Mouse (Mus musculus): ENCODE data around the gene Hivep1. TPM values are rescaled to one million over a fixed set of nuclear protein-coding genes. Genes with fewer than 3 reads are reported as not detected.
A peak's percentile ranks its signal among the peaks of the same experiment; 100 is the strongest.

The Hivep1 gene
- polyA plus RNA-seq (2015; fragmentation: Nextera tagmentation; extraction: Ambion mirVana) = 8.4 and 10.0 TPM in 2 replicates

GRCm38 (mm10) chr13:42051961-42052695 lies at the start of gene Hivep1:
Gene Hivep1, plus strand, starts transcription at chr13:42052021.
- H3K9ac ChIP-seq (replicated peaks; ENCODE audit: low read length) = peak within 1 kb of the TSS; percentile 92
- ATAC-seq (ENCODE audit: low FRiP score, low TSS enrichment) = peak; percentile 36
- no peaks in the 10 kb centered on the region for H3K9me3 ChIP-seq (ENCODE audit: low read length)
- peak within 1 kb of the TSS; percentile 99 for H3K27ac ChIP-seq (ENCODE audit: low read length)
- peaks cover 20% of the 10 kb centered on the region for H3K36me3 ChIP-seq (ENCODE audit: insufficient read depth, low read length)
- H3K4me1 ChIP-seq (ENCODE audit: insufficient read depth, low read length) = peaks cover 26% of the 10 kb centered on the region
- no peaks in the 10 kb centered on the region for H3K27me3 ChIP-seq (ENCODE audit: insufficient read depth, low read length)
- under 1% methylated on average over 71 of the region's 100 CpGs for WGBS
- H3K4me3 ChIP-seq (ENCODE audit: low read length) = peak within 1 kb of the TSS; percentile 94
- peak within 1 kb of the TSS; percentile 76 for H3K4me2 ChIP-seq (replicated peaks; ENCODE audit: low read depth, low read length)

DNA sequence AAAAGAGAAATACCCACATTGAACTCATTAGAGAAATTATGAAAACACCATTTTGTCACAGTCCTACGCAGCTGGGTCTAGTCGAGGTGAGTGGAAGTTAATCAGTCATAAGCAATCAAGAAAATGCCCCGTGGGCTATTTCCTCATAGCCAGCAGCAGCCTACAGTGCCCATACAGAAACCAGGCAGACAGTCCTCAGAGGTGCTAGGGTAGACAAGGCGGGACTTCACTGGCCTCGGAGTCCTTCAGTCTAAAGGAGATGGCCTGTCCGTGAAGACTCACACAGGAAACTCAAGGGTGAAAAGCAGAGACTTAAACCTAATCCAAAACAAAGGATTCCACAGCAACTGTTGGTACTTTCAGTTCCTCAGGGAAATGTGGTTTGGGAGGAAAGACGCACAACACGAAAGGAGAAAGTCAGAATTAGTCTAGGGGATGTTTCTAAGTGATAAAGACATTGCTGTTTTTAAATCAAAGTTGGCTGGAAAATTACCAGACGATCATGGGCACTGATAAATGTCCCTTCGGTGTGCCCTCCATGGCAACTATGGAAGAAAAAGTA lies 36.3 kb upstream of the Hivep1 start:
- no peak overlapping the region for H3K27ac ChIP-seq (ENCODE audit: low read length)
- H3K4me1 ChIP-seq (ENCODE audit: insufficient read depth, low read length) = no peaks in the 10 kb centered on the region
- H3K9ac ChIP-seq (replicated peaks; ENCODE audit: low read length) = no peak overlapping the region
- H3K4me3 ChIP-seq (ENCODE audit: low read length) = no peak overlapping the region
- no peak for ATAC-seq (ENCODE audit: low FRiP score, low TSS enrichment)
- no peaks in the 10 kb centered on the region for H3K36me3 ChIP-seq (ENCODE audit: insufficient read depth, low read length)
- no peaks in the 10 kb centered on the region for H3K27me3 ChIP-seq (ENCODE audit: insufficient read depth, low read length)
- 74% methylated on average over 10 of the region's 10 CpGs for WGBS
- H3K9me3 ChIP-seq (ENCODE audit: low read length) = no peaks in the 10 kb centered on the region
- no peak overlapping the region for H3K4me2 ChIP-seq (replicated peaks; ENCODE audit: low read depth, low read length)

GRCm38 (mm10) chr13:42016218-42016617 lies 35.6 kb upstream of the Hivep1 start:
- 91% methylated on average over 5 of the region's 5 CpGs for WGBS
- Histone ChIP-seq H3K27me3 (ENCODE audit: insufficient read depth, low read length) (no peaks in the 10 kb centered on the region), H3K9me3 (ENCODE audit: low read length) (no peaks in the 10 kb centered on the region), H3K4me1 (ENCODE audit: insufficient read depth, low read length) (no peaks in the 10 kb centered on the region), H3K27ac (ENCODE audit: low read length) (no peak overlapping the region), H3K9ac (replicated peaks; ENCODE audit: low read length) (no peak overlapping the region), H3K4me2 (replicated peaks; ENCODE audit: low read depth, low read length) (no peak overlapping the region), H3K4me3 (ENCODE audit: low read length) (no peak overlapping the region), H3K36me3 (ENCODE audit: insufficient read depth, low read length) (no peaks in the 10 kb centered on the region)
- ATAC-seq (ENCODE audit: low FRiP score, low TSS enrichment) = no peak

GRCm38 (mm10) chr13:42018356-42018755 lies 33.5 kb upstream of the Hivep1 start:
- Histone ChIP-seq H3K27ac (ENCODE audit: low read length) (no peak overlapping the region), H3K4me1 (ENCODE audit: insufficient read depth, low read length) (no peaks in the 10 kb centered on the region), H3K4me3 (ENCODE audit: low read length) (no peak overlapping the region), H3K9me3 (ENCODE audit: low read length) (no peaks in the 10 kb centered on the region), H3K4me2 (replicated peaks; ENCODE audit: low read depth, low read length) (no peak overlapping the region), H3K27me3 (ENCODE audit: insufficient read depth, low read length) (no peaks in the 10 kb centered on the region), H3K36me3 (ENCODE audit: insufficient read depth, low read length) (no peaks in the 10 kb centered on the region), H3K9ac (replicated peaks; ENCODE audit: low read length) (no peak overlapping the region)
- ATAC-seq (ENCODE audit: low FRiP score, low TSS enrichment) = no peak
- 69% methylated on average over 2 of the region's 2 CpGs for WGBS

DNA sequence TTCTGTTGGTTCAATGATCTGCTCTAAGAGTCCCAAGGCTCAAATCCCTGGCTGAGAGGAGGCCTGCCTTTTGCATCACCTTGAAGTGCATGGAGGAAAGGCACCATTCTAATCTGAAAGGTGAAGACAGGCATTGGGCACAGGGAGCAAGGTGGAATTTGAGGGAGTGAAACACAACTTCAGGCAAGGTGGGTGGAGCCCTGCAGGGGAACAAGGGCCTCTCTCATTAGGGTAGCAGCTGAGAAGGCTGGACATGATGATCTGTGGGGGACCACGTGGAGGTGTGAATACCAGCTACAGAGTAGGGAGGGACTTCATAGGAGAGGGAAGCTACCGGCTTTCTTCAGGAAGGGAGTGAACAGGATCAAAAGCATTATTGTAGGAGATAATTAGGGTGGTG lies 10.6 kb upstream of the Hivep1 start:
- H3K36me3 ChIP-seq (ENCODE audit: insufficient read depth, low read length) = no peaks in the 10 kb centered on the region
- ATAC-seq (ENCODE audit: low FRiP score, low TSS enrichment) = no peak
- 9% methylated on average over 2 of the region's 2 CpGs for WGBS
- H3K4me1 ChIP-seq (ENCODE audit: insufficient read depth, low read length) = no peaks in the 10 kb centered on the region
- no peak overlapping the region for H3K4me3 ChIP-seq (ENCODE audit: low read length)
- H3K27me3 ChIP-seq (ENCODE audit: insufficient read depth, low read length) = no peaks in the 10 kb centered on the region
- no peak overlapping the region for H3K27ac ChIP-seq (ENCODE audit: low read length)
- no peaks in the 10 kb centered on the region for H3K9me3 ChIP-seq (ENCODE audit: low read length)
- no peak overlapping the region for H3K4me2 ChIP-seq (replicated peaks; ENCODE audit: low read depth, low read length)
- no peak overlapping the region for H3K9ac ChIP-seq (replicated peaks; ENCODE audit: low read length)

GRCm38 (mm10) chr13:42043431-42043830 lies 8.4 kb upstream of the Hivep1 start:
- H3K27me3 ChIP-seq (ENCODE audit: insufficient read depth, low read length) = no peaks in the 10 kb centered on the region
- no peak overlapping the region for H3K4me2 ChIP-seq (replicated peaks; ENCODE audit: low read depth, low read length)
- H3K9me3 ChIP-seq (ENCODE audit: low read length) = no peaks in the 10 kb centered on the region
- H3K4me3 ChIP-seq (ENCODE audit: low read length) = no peak overlapping the region
- 79% methylated on average over 7 of the region's 7 CpGs for WGBS
- H3K9ac ChIP-seq (replicated peaks; ENCODE audit: low read length) = no peak overlapping the region
- no peak overlapping the region for H3K27ac ChIP-seq (ENCODE audit: low read length)
- no peaks in the 10 kb centered on the region for H3K36me3 ChIP-seq (ENCODE audit: insufficient read depth, low read length)
- no peak for ATAC-seq (ENCODE audit: low FRiP score, low TSS enrichment)
- H3K4me1 ChIP-seq (ENCODE audit: insufficient read depth, low read length) = no peaks in the 10 kb centered on the region; the same call in 1 of the 2 replicates

- Histone ChIP-seq H3K27ac (ENCODE audit: low read length) (peak overlapping the region; percentile 96), H3K4me2 (replicated peaks; ENCODE audit: low read depth, low read length) (peak overlapping the region; percentile 76), H3K9ac (replicated peaks; ENCODE audit: low read length) (peak overlapping the region; percentile 84), H3K4me3 (ENCODE audit: low read length) (peak overlapping the region; percentile 94), H3K4me1 (ENCODE audit: insufficient read depth, low read length) (peaks cover 19% of the 10 kb centered on the region), H3K27me3 (ENCODE audit: insufficient read depth, low read length) (no peaks in the 10 kb centered on the region), H3K9me3 (ENCODE audit: low read length) (no peaks in the 10 kb centered on the region), H3K36me3 (ENCODE audit: insufficient read depth, low read length) (no peaks in the 10 kb centered on the region)
- no peak for ATAC-seq (ENCODE audit: low FRiP score, low TSS enrichment)
- WGBS = under 1% methylated on average over 48 of the region's 48 CpGs
Observed at GRCm38 (mm10) chr13:42048991-42049773, 2.6 kb upstream of the Hivep1 start.

GRCm38 (mm10) chr13:42049774-42050125 lies 2.1 kb upstream of the Hivep1 start:
- Histone ChIP-seq H3K36me3 (ENCODE audit: insufficient read depth, low read length) (0 out of 2 replicates have a peak, but pooled peaks cover 2% of the 10 kb centered on the region), H3K9ac (replicated peaks; ENCODE audit: low read length) (peak overlapping the region; percentile 84), H3K4me2 (replicated peaks; ENCODE audit: low read depth, low read length) (peak overlapping the region; percentile 76), H3K9me3 (ENCODE audit: low read length) (no peaks in the 10 kb centered on the region), H3K27me3 (ENCODE audit: insufficient read depth, low read length) (no peaks in the 10 kb centered on the region), H3K4me1 (ENCODE audit: insufficient read depth, low read length) (peaks cover 24% of the 10 kb centered on the region), H3K4me3 (ENCODE audit: low read length) (peak overlapping the region; percentile 94), H3K27ac (ENCODE audit: low read length) (peak overlapping the region; percentile 96)
- no peak for ATAC-seq (ENCODE audit: low FRiP score, low TSS enrichment)
- WGBS = 2% methylated on average over 8 of the region's 8 CpGs

DNA sequence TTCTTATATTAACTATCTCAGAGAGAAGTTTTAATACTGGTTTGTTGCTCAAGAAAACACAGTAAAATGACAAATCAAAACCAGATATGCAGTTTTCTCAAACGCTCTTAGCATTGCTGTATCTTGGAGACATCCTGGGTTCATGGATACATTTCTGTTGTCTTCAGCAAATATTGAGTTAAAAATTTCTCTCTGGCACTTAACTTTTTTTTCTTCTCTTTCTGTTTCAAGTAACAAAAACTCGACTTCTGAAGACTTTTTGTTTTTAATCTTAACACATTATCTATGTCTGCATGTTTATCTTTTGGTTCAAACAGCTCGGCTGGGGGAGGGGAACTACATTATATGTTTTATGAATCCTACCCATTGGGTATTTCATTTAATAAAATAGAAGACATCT lies 1.7 kb upstream of the Hivep1 start:
- H3K4me2 ChIP-seq (replicated peaks; ENCODE audit: low read depth, low read length) = peak overlapping the region; percentile 76
- no peak overlapping the region for H3K9ac ChIP-seq (replicated peaks; ENCODE audit: low read length)
- H3K4me3 ChIP-seq (ENCODE audit: low read length) = peak overlapping the region; percentile 94
- 0 out of 2 replicates have a peak, but pooled peaks cover 4% of the 10 kb centered on the region for H3K36me3 ChIP-seq (ENCODE audit: insufficient read depth, low read length)
- 6% methylated on average over 3 of the region's 3 CpGs for WGBS
- H3K27me3 ChIP-seq (ENCODE audit: insufficient read depth, low read length) = no peaks in the 10 kb centered on the region
- no peak for ATAC-seq (ENCODE audit: low FRiP score, low TSS enrichment)
- H3K27ac ChIP-seq (ENCODE audit: low read length) = 0 out of 2 replicates have a peak overlapping the region, but pooled peaks have one; percentile 18
- no peaks in the 10 kb centered on the region for H3K9me3 ChIP-seq (ENCODE audit: low read length)
- peaks cover 26% of the 10 kb centered on the region for H3K4me1 ChIP-seq (ENCODE audit: insufficient read depth, low read length)
